Mouse (Mus musculus) C2C12 (cell line): ENCODE measurements around the gene Csf1.

Experiments
- CEBPB ChIP-seq: IDR thresholded peaks from one replicate; pipeline ENCODE4 v1.6.1; 2011; ENCODE audit warnings: low read depth, mild to moderate bottlenecking, control low read depth, moderate library complexity
- CTCF ChIP-seq: IDR thresholded peaks from one replicate; pipeline ENCODE4 v1.5.1; 2011; ENCODE audit not compliant: control insufficient read depth, insufficient read depth, insufficient read length
- MAX ChIP-seq: IDR thresholded peaks from one replicate; pipeline ENCODE4 v1.6.1; 2011; ENCODE audit warnings: mild to moderate bottlenecking, control low read depth
- MYOD1 ChIP-seq: IDR thresholded peaks from one replicate; pipeline ENCODE4 v1.6.1; 2011; ENCODE audit warnings: low read depth; ENCODE audit not compliant: control insufficient read depth, insufficient read length
- MYOG ChIP-seq: IDR thresholded peaks from one replicate; pipeline ENCODE4 v1.6.1; 2011; ENCODE audit not compliant: control insufficient read depth, insufficient read length; ENCODE audit errors: extremely low read depth
- USF1 ChIP-seq: IDR thresholded peaks from one replicate; pipeline ENCODE4 v1.6.1; 2011; ENCODE audit warnings: low read depth, mild to moderate bottlenecking, control low read depth, moderate library complexity

DNA sequence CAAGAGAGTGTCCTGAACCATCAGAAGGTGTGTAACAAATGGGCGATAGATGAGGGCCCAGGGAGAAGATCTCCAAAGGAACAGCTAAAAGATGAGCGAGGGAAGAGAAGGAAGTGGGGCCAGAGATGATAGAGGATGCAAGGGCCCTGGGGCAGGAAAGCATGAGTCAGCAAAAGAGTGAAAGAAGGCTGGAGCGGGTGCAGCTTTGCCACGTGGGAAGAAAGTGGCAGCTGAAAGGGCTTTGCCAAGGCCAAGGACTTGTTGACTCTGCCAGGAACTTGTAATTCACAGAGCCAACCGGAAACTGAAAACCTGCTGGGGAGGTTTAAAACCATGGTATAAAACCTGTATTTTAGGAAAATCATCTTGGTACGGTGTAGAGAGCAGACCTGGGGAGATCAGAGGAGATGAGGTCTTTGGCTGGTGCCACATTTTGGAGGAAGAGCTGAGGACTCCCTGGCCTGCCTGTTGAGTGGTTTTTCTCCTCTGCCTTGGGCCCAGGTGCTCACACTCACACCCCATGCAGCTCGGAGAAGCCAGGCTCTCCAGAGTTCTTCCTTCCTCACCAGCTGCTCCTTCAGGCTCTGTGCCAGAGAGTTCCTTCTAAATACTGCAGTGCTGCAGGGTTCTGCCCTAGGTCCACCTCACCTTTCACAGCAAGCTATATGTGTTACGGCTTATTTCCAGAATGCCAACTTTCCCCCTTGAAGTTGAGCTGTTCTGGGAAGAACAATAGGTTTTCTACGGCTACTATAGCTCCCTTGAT is 9.3 kb downstream of the Csf1 start:
- no peak for TF ChIP-seq CTCF
- no peak for TF ChIP-seq CEBPB
- TF ChIP-seq MYOG, result no peak
- TF ChIP-seq USF1, result no peak
- TF ChIP-seq MYOD1, result no peak
- no peak for TF ChIP-seq MAX
